Mouse (Mus musculus) liver, adult 2 months (tissue): ENCODE measurements at regions not wholly inside any gene's neighbourhood (a gene's known extent, or its start where the extent isn't known, plus 50 kb on each side); places are given as distances from the start of the nearest gene placed in this dataset.

Source experiments
- CTCF ChIP-seq: fragments of 200-500 bp; IDR thresholded peaks from 2 replicates; pipeline ENCODE4 v1.5.1; 2011; ENCODE audit warnings: low read depth, low read length, control low read depth
- POLR2A ChIP-seq: fragments of 200-500 bp; IDR thresholded peaks from 2 replicates; pipeline ENCODE4 v1.6.1; 2011; ENCODE audit warnings: low read length, control low read depth; ENCODE audit not compliant: insufficient read depth; ENCODE audit errors: extremely low read depth

- TF ChIP-seq CTCF (no peak), POLR2A (no peak)
Measured at GRCm38 (mm10) chr12:8436553-8436952, 63.3 kb downstream of the Rhob start.
